Mouse (Mus musculus) leukemia stem cell, adult 10-12 weeks (primary cell): ENCODE measurements around the gene Emc1. TPM values are rescaled to one million over a fixed set of nuclear protein-coding genes. Genes with fewer than 3 reads are reported as not detected.

Experiments
- polyA plus RNA-seq: library from polyadenylated mRNA; stranded (reverse); fragments of >175 nt; gene quantifications from 2 replicates; pipeline ENCODE4 v1.2.3, GENCODE M21; 2012; ENCODE audit warnings: low replicate concordance

Gene Emc1
- 3.2 and 10.6 TPM in 2 replicates for polyA plus RNA-seq

GRCm38 (mm10) chr4:139351931-139352711, at the start of gene Emc1, which contains the start of the genes Mrto4 and Ubr4:
Gene Emc1, plus strand, starts transcription at chr4:139352587.
Gene Mrto4, minus strand, starts transcription at chr4:139352576.
Gene Ubr4, plus strand, starts transcription at chr4:139352609.

GRCm38 (mm10) chr4:139310171-139310898, 42.1 kb upstream of the Emc1 start, which contains the start of the genes Pqlc2 and Akr7a5:
Gene Pqlc2, minus strand, starts transcription at chr4:139310708.
Gene Akr7a5, plus strand, starts transcription at chr4:139310744.

Other genes starting within 250 kb of the Emc1 start
- 8.0 and 24.3 TPM in 2 replicates for gene Minos1, start 221.5 kb upstream of the Emc1 start, polyA plus RNA-seq
- 47.0 and 50.3 TPM in 2 replicates for gene Capzb, start 159.7 kb upstream of the Emc1 start, polyA plus RNA-seq
- 7.7 and 15.1 TPM in 2 replicates for gene Pqlc2, start 41.9 kb upstream of the Emc1 start, polyA plus RNA-seq
- gene Akr7a5, start 41.8 kb upstream of the Emc1 start, polyA plus RNA-seq = 31.7 and 49.7 TPM in 2 replicates
- 65.6 and 121 TPM in 2 replicates for gene Mrto4, start within 50 bp of the Emc1 start, polyA plus RNA-seq
- 47.3 and 132 TPM in 2 replicates for gene Ubr4, start within 50 bp of the Emc1 start, polyA plus RNA-seq
- gene Iffo2, start 178.0 kb downstream of the Emc1 start, polyA plus RNA-seq = 1.1 and 1.4 TPM in 2 replicates